Mouse (Mus musculus): ENCODE measurements around the gene 6030452D12Rik. TPM values are rescaled to one million over a fixed set of nuclear protein-coding genes. Genes with fewer than 3 reads are reported as not detected.

Gene 6030452D12Rik
- polyA plus RNA-seq, 1 experiment from 2014 or later: not detected

Other genes with a start within 250 kb of the 6030452D12Rik start
- 44.1 and 45.2 TPM in 2 replicates for gene Smpd3, start 162.5 kb upstream of the 6030452D12Rik start, polyA plus RNA-seq (2014; fragmentation: Nextera tagmentation; extraction: Ambion mirVana)
- gene Zfp90, start 85.2 kb upstream of the 6030452D12Rik start, polyA plus RNA-seq (2014; fragmentation: Nextera tagmentation; extraction: Ambion mirVana): 47.2 and 50.7 TPM in 2 replicates
- 0.22 and 0.23 TPM in 2 replicates for gene Cdh3, start 10.4 kb downstream of the 6030452D12Rik start, polyA plus RNA-seq (2014; fragmentation: Nextera tagmentation; extraction: Ambion mirVana)
- gene Gm10073, start 72.9 kb downstream of the 6030452D12Rik start, polyA plus RNA-seq (2014; fragmentation: Nextera tagmentation; extraction: Ambion mirVana): 6.4 and 8.2 TPM in 2 replicates
- 0.26 and 1.9 TPM in 2 replicates for gene Cdh1, start 102.8 kb downstream of the 6030452D12Rik start, polyA plus RNA-seq (2014; fragmentation: Nextera tagmentation; extraction: Ambion mirVana)
- 3.7 and 5.6 TPM in 2 replicates for gene Tango6, start 182.5 kb downstream of the 6030452D12Rik start, polyA plus RNA-seq (2014; fragmentation: Nextera tagmentation; extraction: Ambion mirVana)

Measured in midbrain, embryonic 14.5 days (tissue).